Mouse (Mus musculus) spleen, adult 18-20 months (tissue): ENCODE results near the gene Rxfp4.

Source experiments
- DNase-seq, 2 experiments: peaks; one replicate each; pipeline ENCODE4 v3.0.0; 2022; ENCODE audit warnings: mixed read lengths in 2 of 2

Rxfp4 gene

GRCm38 (mm10) chr3:88652846-88653515 is at the start of gene Rxfp4:
TSS of gene Rxfp4 (minus strand) at chr3:88653142.
- DNase-seq = no peak

- DNase-seq = no peak
These were observed 48.3 kb upstream of the Rxfp4 start for GRCm38 (mm10) chr3:88701222-88701621.

- no peak for DNase-seq
These were observed 47.3 kb upstream of the Rxfp4 start for GRCm38 (mm10) chr3:88700247-88700646.

- no peak for DNase-seq
These were observed 45.9 kb upstream of the Rxfp4 start for GRCm38 (mm10) chr3:88698834-88699233.

GRCm38 (mm10) chr3:88698051-88698450 is 45.1 kb upstream of the Rxfp4 start:
- no peak for DNase-seq

GRCm38 (mm10) chr3:88695545-88695944 is 42.6 kb upstream of the Rxfp4 start:
- no peak for DNase-seq

GRCm38 (mm10) chr3:88689079-88689478 is 36.1 kb upstream of the Rxfp4 start:
- no peak for DNase-seq

GRCm38 (mm10) chr3:88686734-88687611 is 34.0 kb upstream of the Rxfp4 start:
- DNase-seq = no peak

GRCm38 (mm10) chr3:88685958-88686451 is 33.1 kb upstream of the Rxfp4 start:
- no peak for DNase-seq

GRCm38 (mm10) chr3:88684980-88685941 is 32.3 kb upstream of the Rxfp4 start, which contains the start of gene Khdc4:
TSS of gene Khdc4 (plus strand) at chr3:88685803.
- peak; percentile 90 to 94 for DNase-seq

GRCm38 (mm10) chr3:88684236-88684979 is 31.5 kb upstream of the Rxfp4 start:
- no peak for DNase-seq

- DNase-seq = no peak
These were observed 30.9 kb upstream of the Rxfp4 start for GRCm38 (mm10) chr3:88683814-88684213.

- peak in 1 of 2 experiments; percentile 45 for DNase-seq
These were observed 24.5 kb upstream of the Rxfp4 start for GRCm38 (mm10) chr3:88677399-88677798.

GRCm38 (mm10) chr3:88664095-88664494 is 11.2 kb upstream of the Rxfp4 start:
- DNase-seq = peak; percentile 18 to 41

- DNase-seq = no peak
These were observed 6.9 kb upstream of the Rxfp4 start for GRCm38 (mm10) chr3:88659798-88660197.

GRCm38 (mm10) chr3:88658441-88659127 is 5.6 kb upstream of the Rxfp4 start:
- no peak for DNase-seq

- DNase-seq = no peak
These were observed 2.7 kb upstream of the Rxfp4 start for GRCm38 (mm10) chr3:88655619-88656018.

- DNase-seq = no peak
These were observed 1.7 kb upstream of the Rxfp4 start for GRCm38 (mm10) chr3:88654621-88655020.

GRCm38 (mm10) chr3:88653516-88654370 is 801 bp upstream of the Rxfp4 start:
- DNase-seq = no peak
